Mouse (Mus musculus) liver (tissue): ENCODE results near the gene Pomt1.

Source experiments
- DNase-seq: peaks from one replicate; pipeline ENCODE4 v3.0.0-alpha.2; 2020; ENCODE audit warnings: mixed read lengths

Pomt1 gene

GRCm38 (mm10) chr2:32235886-32236759, at the start of gene Pomt1:
Gene Pomt1, plus strand, starts transcription at chr2:32236590.
- peak; percentile 95 for DNase-seq

- DNase-seq: no peak
These were observed 49.3 kb upstream of the Pomt1 start for GRCm38 (mm10) chr2:32187019-32187551.

- DNase-seq: no peak
These were observed 48.7 kb upstream of the Pomt1 start for GRCm38 (mm10) chr2:32187649-32188048.

GRCm38 (mm10) chr2:32189060-32189681, 47.2 kb upstream of the Pomt1 start:
- DNase-seq: no peak

- no peak for DNase-seq
These were observed 45.8 kb upstream of the Pomt1 start for GRCm38 (mm10) chr2:32190620-32191019.

- DNase-seq: peak; percentile 69
These were observed 44.4 kb upstream of the Pomt1 start for GRCm38 (mm10) chr2:32191872-32192507.

GRCm38 (mm10) chr2:32198977-32199376, 37.4 kb upstream of the Pomt1 start:
- DNase-seq: no peak

GRCm38 (mm10) chr2:32200033-32200432, 36.4 kb upstream of the Pomt1 start:
- no peak for DNase-seq

- no peak for DNase-seq
These were observed 35.7 kb upstream of the Pomt1 start for GRCm38 (mm10) chr2:32200712-32201111.

- no peak for DNase-seq
These were observed 34.9 kb upstream of the Pomt1 start for GRCm38 (mm10) chr2:32201527-32201926.

- DNase-seq: no peak
These were observed 32.5 kb upstream of the Pomt1 start for GRCm38 (mm10) chr2:32203853-32204252.

GRCm38 (mm10) chr2:32207682-32208081, 28.7 kb upstream of the Pomt1 start:
- no peak for DNase-seq

- DNase-seq: no peak
These were observed 24.7 kb upstream of the Pomt1 start for GRCm38 (mm10) chr2:32211689-32212088.

GRCm38 (mm10) chr2:32213000-32213399, 23.4 kb upstream of the Pomt1 start:
- DNase-seq: no peak

GRCm38 (mm10) chr2:32215576-32215975, 20.8 kb upstream of the Pomt1 start:
- no peak for DNase-seq

- no peak for DNase-seq
These were observed 19.9 kb upstream of the Pomt1 start for GRCm38 (mm10) chr2:32216506-32216905.

GRCm38 (mm10) chr2:32217656-32218055, 18.7 kb upstream of the Pomt1 start:
- DNase-seq: no peak

GRCm38 (mm10) chr2:32218113-32218512, 18.3 kb upstream of the Pomt1 start:
- DNase-seq: no peak

- DNase-seq: no peak
These were observed 17.7 kb upstream of the Pomt1 start for GRCm38 (mm10) chr2:32218541-32219334.

- DNase-seq: no peak
These were observed 16.9 kb upstream of the Pomt1 start for GRCm38 (mm10) chr2:32219501-32219900.

GRCm38 (mm10) chr2:32220021-32220420, 16.4 kb upstream of the Pomt1 start:
- no peak for DNase-seq

GRCm38 (mm10) chr2:32220969-32221368, 15.4 kb upstream of the Pomt1 start:
- no peak for DNase-seq

- DNase-seq: no peak
These were observed 14.8 kb upstream of the Pomt1 start for GRCm38 (mm10) chr2:32221577-32221976.
